Mouse (Mus musculus): ENCODE data around the gene Sgsh. TPM values are rescaled to one million over a fixed set of nuclear protein-coding genes. Genes with fewer than 3 reads are reported as not detected.

Sgsh gene
- polyA plus RNA-seq, 1 experiment from 2014 or later: 6.7 TPM

GRCm38 (mm10) chr11:119306762-119307657 is 48.3 kb downstream of the Sgsh start:
- H3K4me3 ChIP-seq (replicated peaks): no peak overlapping the region
- ATAC-seq (ENCODE audit: insufficient number of reproducible peaks, low FRiP score, low TSS enrichment, low read depth): peak; percentile 27; the same call in 1 of the 2 replicates
- no peak overlapping the region for H3K9ac ChIP-seq
- H3K27me3 ChIP-seq: peaks cover 3% of the 10 kb centered on the region; the same call in 1 of the 2 replicates
- no peaks in the 10 kb centered on the region for H3K36me3 ChIP-seq
- H3K27ac ChIP-seq (replicated peaks): 0 out of 2 replicates have a peak overlapping the region, but pooled peaks have one; percentile 22
- 37% methylated on average over 13 of the region's 13 CpGs for WGBS
- H3K9me3 ChIP-seq (replicated peaks): no peaks in the 10 kb centered on the region
- no peak overlapping the region for H3K4me2 ChIP-seq (replicated peaks)
- H3K4me1 ChIP-seq: peaks cover 7% of the 10 kb centered on the region; the same call in 1 of the 2 replicates

- H3K9ac ChIP-seq: no peak overlapping the region
- H3K27me3 ChIP-seq: no peaks in the 10 kb centered on the region
- 42% methylated on average over 16 of the region's 16 CpGs for WGBS
- H3K4me3 ChIP-seq (replicated peaks): no peak overlapping the region
- H3K36me3 ChIP-seq: no peaks in the 10 kb centered on the region
- H3K9me3 ChIP-seq (replicated peaks): no peaks in the 10 kb centered on the region
- no peak for ATAC-seq (ENCODE audit: insufficient number of reproducible peaks, low FRiP score, low TSS enrichment, low read depth)
- no peak overlapping the region for H3K4me2 ChIP-seq (replicated peaks)
- peaks cover 12% of the 10 kb centered on the region; the same call in 1 of the 2 replicates for H3K4me1 ChIP-seq
- no peak overlapping the region for H3K27ac ChIP-seq (replicated peaks)
Observed at GRCm38 (mm10) chr11:119304904-119305712, 50.2 kb downstream of the Sgsh start.

GRCm38 (mm10) chr11:119300986-119301385 is 54.4 kb downstream of the Sgsh start:
- H3K27ac ChIP-seq (replicated peaks): no peak overlapping the region
- no peak overlapping the region for H3K9ac ChIP-seq
- WGBS: 28% methylated on average over 2 of the region's 2 CpGs
- no peak overlapping the region for H3K4me3 ChIP-seq (replicated peaks)
- peaks cover 21% of the 10 kb centered on the region for H3K4me1 ChIP-seq
- H3K27me3 ChIP-seq: no peaks in the 10 kb centered on the region
- no peaks in the 10 kb centered on the region for H3K9me3 ChIP-seq (replicated peaks)
- no peak for ATAC-seq (ENCODE audit: insufficient number of reproducible peaks, low FRiP score, low TSS enrichment, low read depth)
- peak overlapping the region; percentile 81; the same call in 1 of the 2 replicates for H3K4me2 ChIP-seq (replicated peaks)
- H3K36me3 ChIP-seq: peaks cover 21% of the 10 kb centered on the region

GRCm38 (mm10) chr11:119300246-119300935 is 54.9 kb downstream of the Sgsh start:
- Histone ChIP-seq H3K9me3 (replicated peaks) (no peaks in the 10 kb centered on the region), H3K27me3 (no peaks in the 10 kb centered on the region), H3K36me3 (peaks cover 27% of the 10 kb centered on the region), H3K4me1 (peaks cover 21% of the 10 kb centered on the region), H3K9ac (peak overlapping the region; percentile 97), H3K27ac (replicated peaks) (peak overlapping the region; percentile 92), H3K4me3 (replicated peaks) (peak overlapping the region; percentile 99), H3K4me2 (replicated peaks) (peak overlapping the region; percentile 81)
- ATAC-seq (ENCODE audit: insufficient number of reproducible peaks, low FRiP score, low TSS enrichment, low read depth): no peak
- under 1% methylated on average over 31 of the region's 31 CpGs for WGBS

- no peaks in the 10 kb centered on the region for H3K9me3 ChIP-seq (replicated peaks)
- peak; percentile 94 for ATAC-seq (ENCODE audit: insufficient number of reproducible peaks, low FRiP score, low TSS enrichment, low read depth)
- H3K27ac ChIP-seq (replicated peaks): peak within 1 kb of the TSS; percentile 92
- H3K9ac ChIP-seq: peak within 1 kb of the TSS; percentile 97
- H3K27me3 ChIP-seq: no peaks in the 10 kb centered on the region
- WGBS: under 1% methylated on average over 86 of the region's 89 CpGs
- peaks cover 21% of the 10 kb centered on the region for H3K4me1 ChIP-seq
- peak within 1 kb of the TSS; percentile 99 for H3K4me3 ChIP-seq (replicated peaks)
- peak within 1 kb of the TSS; percentile 81 for H3K4me2 ChIP-seq (replicated peaks)
- peaks cover 34% of the 10 kb centered on the region for H3K36me3 ChIP-seq
Observed at GRCm38 (mm10) chr11:119299391-119300245, 55.7 kb downstream of the Sgsh start, which contains the start of gene Eif4a3. Eif4a3 (minus strand) TSS chr11:119300089.

- Histone ChIP-seq H3K27ac (replicated peaks) (peak overlapping the region; percentile 92; the same call in 1 of the 2 replicates), H3K27me3 (no peaks in the 10 kb centered on the region), H3K4me3 (replicated peaks) (peak overlapping the region; percentile 99), H3K36me3 (peaks cover 41% of the 10 kb centered on the region), H3K4me2 (replicated peaks) (peak overlapping the region; percentile 81), H3K9ac (peak overlapping the region; percentile 97), H3K9me3 (replicated peaks) (no peaks in the 10 kb centered on the region), H3K4me1 (peaks cover 21% of the 10 kb centered on the region)
- WGBS: 6% methylated on average over 7 of the region's 7 CpGs
- no peak for ATAC-seq (ENCODE audit: insufficient number of reproducible peaks, low FRiP score, low TSS enrichment, low read depth)
Observed at GRCm38 (mm10) chr11:119298917-119299316, 56.4 kb downstream of the Sgsh start.

- Histone ChIP-seq H3K27ac (replicated peaks) (no peak overlapping the region), H3K36me3 (peaks cover 51% of the 10 kb centered on the region), H3K9ac (no peak overlapping the region), H3K4me3 (replicated peaks) (0 out of 2 replicates have a peak overlapping the region, but pooled peaks have one; percentile 3), H3K4me2 (replicated peaks) (peak overlapping the region; percentile 81), H3K9me3 (replicated peaks) (no peaks in the 10 kb centered on the region), H3K4me1 (peaks cover 21% of the 10 kb centered on the region), H3K27me3 (no peaks in the 10 kb centered on the region)
- WGBS: 77% methylated on average over 6 of the region's 6 CpGs
- ATAC-seq (ENCODE audit: insufficient number of reproducible peaks, low FRiP score, low TSS enrichment, low read depth): no peak
Observed at GRCm38 (mm10) chr11:119297996-119298395, 57.3 kb downstream of the Sgsh start.

MicroRNA genes within 50 kb of the gene (microRNA counts, 519-probe panel; counts per million panel counts)
- not detected for microRNA mmu-miR-1932

Small RNAs within 50 kb of the gene (microRNA-seq; reads per million reads assigned to microRNA genes)
- gene Mir1932 (ENCODE audit: borderline number of aligned reads): not detected

Other genes starting within 250 kb of the Sgsh start
- 15.3 and 16.0 TPM in 2 replicates for gene Tbc1d16, start 127.0 kb downstream of the Sgsh start, polyA plus RNA-seq (2015; fragmentation: Nextera tagmentation; extraction: Ambion mirVana)
- gene Ccdc40, start 127.0 kb downstream of the Sgsh start, polyA plus RNA-seq (2015; fragmentation: Nextera tagmentation; extraction: Ambion mirVana): 10.3 and 13.0 TPM in 2 replicates
- 81.4 and 90.1 TPM in 2 replicates for gene Gaa, start 87.6 kb downstream of the Sgsh start, polyA plus RNA-seq (2015; fragmentation: Nextera tagmentation; extraction: Ambion mirVana)
- gene Eif4a3, start 55.4 kb downstream of the Sgsh start, polyA plus RNA-seq (2015; fragmentation: Nextera tagmentation; extraction: Ambion mirVana): 329 and 338 TPM in 2 replicates
- gene Card14, start 47.8 kb downstream of the Sgsh start, polyA plus RNA-seq (2015; fragmentation: Nextera tagmentation; extraction: Ambion mirVana): 4.0 and 4.3 TPM in 2 replicates
- gene Slc26a11, start within 50 bp of the Sgsh start, polyA plus RNA-seq (2015; fragmentation: Nextera tagmentation; extraction: Ambion mirVana): 10.8 and 11.7 TPM in 2 replicates
- 3.3 and 3.5 TPM in 2 replicates for gene Rnf213, start 37.6 kb upstream of the Sgsh start, polyA plus RNA-seq (2015; fragmentation: Nextera tagmentation; extraction: Ambion mirVana)
- 13.1 and 18.6 TPM in 2 replicates for gene Endov, start 135.8 kb upstream of the Sgsh start, polyA plus RNA-seq (2015; fragmentation: Nextera tagmentation; extraction: Ambion mirVana)
- gene Nptx1, start 192.2 kb upstream of the Sgsh start, polyA plus RNA-seq (2015; fragmentation: Nextera tagmentation; extraction: Ambion mirVana): 1.2 and 1.3 TPM in 2 replicates
- 12.2 and 12.9 TPM in 2 replicates for gene Rptor, start 247.4 kb upstream of the Sgsh start, polyA plus RNA-seq (2015; fragmentation: Nextera tagmentation; extraction: Ambion mirVana)